Mouse (Mus musculus) embryo, embryonic 10.5 days (tissue): ENCODE results near the gene Nos1ap.

Experiments used
- DNase-seq: peaks from one replicate; pipeline ENCODE4 v3.0.0-alpha.2; 2015; ENCODE audit warnings: low spot score

Nos1ap gene

GRCm38 (mm10) chr1:170501970-170502369, 87.7 kb downstream of the Nos1ap start:
- no peak for DNase-seq

- DNase-seq: no peak
Measured at GRCm38 (mm10) chr1:170501556-170501955, 88.1 kb downstream of the Nos1ap start.

GRCm38 (mm10) chr1:170499891-170500290, 89.8 kb downstream of the Nos1ap start:
- peak; percentile 44 for DNase-seq

DNA sequence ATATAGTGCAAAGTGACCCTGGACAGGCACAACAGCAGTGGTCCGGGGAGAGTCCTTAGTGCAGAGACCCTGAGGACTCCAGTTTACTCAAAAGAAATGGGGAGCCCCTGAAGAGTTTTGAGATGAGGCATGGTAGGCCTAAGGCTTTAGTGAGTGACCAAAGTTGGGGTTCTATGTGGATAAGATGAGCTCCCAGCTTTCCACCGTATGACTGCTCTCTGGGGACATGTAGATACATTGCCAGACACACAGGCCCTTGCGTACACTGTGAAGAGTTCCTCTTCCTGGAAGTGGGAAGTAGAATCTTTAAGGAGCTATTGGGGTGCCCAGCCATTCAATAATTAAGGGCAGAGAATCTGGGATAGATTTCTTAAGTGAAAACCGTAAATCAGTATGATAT, 90.2 kb downstream of the Nos1ap start:
- DNase-seq: no peak

DNA sequence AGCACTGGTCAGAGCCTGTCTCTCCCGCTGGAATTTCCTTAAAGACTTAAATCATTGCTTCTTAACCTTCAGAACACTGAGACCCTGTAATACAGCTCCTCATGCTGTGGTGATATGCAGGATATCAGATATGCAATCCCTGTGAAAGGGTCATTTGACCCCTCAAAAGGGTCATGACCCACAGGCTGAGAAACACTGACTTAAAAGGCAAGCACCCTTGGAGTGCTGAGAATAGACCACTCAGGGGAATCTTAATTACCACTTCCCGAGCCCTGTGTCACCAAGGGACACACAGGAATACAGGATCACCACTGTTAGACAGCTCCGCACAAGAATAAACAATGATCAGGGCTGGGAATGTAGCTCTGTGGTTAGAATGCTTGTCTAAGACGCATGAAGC, 91.0 kb downstream of the Nos1ap start:
- DNase-seq: peak; percentile 55

GRCm38 (mm10) chr1:170496221-170496620, 93.4 kb downstream of the Nos1ap start:
- DNase-seq: no peak

DNA sequence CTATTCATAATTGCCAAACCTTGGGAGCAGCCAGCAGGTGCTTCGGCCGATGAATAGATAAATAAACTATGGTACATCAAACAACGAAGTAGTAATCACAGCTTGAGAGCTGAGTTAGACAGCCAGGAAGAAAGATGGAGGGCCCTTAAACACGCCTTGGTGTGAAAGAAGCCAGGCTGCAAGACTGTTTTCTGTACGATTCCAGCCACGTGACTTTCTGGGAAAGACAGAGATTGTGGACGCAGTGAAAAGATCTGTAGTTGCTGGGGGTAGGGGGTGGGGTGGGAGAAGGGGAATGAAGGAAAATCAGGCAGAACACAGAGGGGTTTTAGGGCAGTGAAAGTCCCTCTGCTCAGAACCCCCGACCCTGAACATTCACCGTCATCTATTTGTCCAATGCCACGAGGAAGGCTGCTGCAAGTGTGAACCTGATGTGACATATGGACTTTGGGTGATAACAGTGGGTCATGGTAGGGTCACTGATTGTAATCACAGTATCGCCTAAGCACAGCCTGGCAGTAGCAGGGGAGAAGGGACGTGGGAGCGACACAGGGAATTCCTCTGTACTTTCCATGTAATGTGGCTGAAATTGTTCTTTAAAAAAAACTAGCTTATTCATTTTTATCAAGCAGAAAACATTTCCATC, 94.0 kb downstream of the Nos1ap start:
- DNase-seq: no peak

GRCm38 (mm10) chr1:170492527-170492926, 97.1 kb downstream of the Nos1ap start:
- DNase-seq: no peak

- no peak for DNase-seq
Measured at GRCm38 (mm10) chr1:170492027-170492426, 97.6 kb downstream of the Nos1ap start.

DNA sequence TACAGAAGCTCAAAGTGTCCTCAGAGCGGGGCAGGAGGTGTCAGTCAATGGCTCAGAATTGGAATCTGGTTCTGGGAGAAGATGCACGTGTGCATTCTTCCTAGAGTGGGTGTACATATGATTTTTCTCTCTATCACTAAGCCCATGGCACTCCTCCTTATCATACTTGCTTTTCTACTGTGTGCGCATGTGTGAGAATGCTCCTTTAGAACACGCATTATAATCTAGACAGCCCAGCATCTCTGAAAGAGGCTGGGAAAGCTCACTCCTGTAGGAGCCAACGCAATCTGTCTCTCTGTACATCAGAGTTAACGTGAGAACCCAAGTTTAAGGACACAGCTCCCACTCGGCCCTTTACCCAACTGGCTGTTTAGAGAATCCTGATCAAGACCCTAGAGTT, 99.7 kb downstream of the Nos1ap start:
- DNase-seq: no peak

DNA sequence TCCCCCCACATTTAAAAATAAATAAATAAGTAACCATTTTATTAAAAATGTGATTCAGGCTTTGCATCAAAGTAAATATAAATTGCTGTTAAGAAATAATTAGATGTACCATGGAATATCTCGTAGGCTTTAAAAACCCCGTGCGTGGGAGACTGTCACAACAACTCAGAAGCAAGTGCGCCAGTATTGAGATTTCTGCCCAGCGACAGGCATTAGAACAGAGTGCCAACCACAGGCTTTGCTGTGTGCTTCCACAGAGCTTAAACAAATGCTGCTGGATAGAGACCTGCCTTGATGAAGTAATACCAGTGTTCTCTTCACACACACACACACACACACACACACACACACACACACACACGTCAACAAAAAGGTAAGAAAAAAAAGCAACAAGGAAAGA, 100.2 kb downstream of the Nos1ap start:
- no peak for DNase-seq

DNA sequence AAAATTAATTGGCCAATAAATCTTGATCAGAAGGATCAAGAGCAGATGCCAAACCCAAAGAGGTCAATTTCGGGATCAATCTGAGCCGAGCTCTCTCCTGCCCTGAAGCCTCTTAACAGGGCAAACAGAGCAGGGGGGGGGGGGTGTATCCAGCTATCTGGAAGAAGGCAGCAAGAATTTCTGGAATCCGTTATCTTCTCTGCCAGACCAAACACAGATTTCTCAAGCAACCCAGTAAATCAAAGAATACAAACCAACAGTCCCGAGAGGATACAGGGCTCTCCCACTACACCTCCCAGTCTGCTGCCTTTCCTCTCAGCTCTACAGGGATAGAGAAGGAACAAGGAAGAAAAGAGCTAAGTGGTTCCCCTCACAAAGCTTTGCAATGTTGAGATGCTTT, 104.5 kb downstream of the Nos1ap start:
- DNase-seq: no peak

GRCm38 (mm10) chr1:170482236-170482905, 107.3 kb downstream of the Nos1ap start:
- DNase-seq: no peak

- no peak for DNase-seq
Measured at GRCm38 (mm10) chr1:170481093-170481492, 108.6 kb downstream of the Nos1ap start.

DNA sequence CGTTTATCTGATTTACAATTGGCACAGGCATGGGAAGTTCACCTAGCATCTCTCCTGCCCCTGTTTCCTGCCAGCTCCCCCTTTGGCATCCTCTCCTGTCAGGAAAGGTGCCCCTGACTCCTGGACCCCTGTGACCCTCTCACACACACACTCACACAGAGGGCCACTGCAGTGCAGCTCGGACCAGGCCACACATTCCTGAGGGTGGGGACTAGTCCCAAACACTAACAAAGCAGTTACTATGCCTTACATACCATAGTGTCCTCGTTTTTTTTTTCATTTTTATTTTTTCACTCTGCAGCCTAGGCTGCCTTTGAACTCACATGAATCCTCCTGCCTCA, 110.2 kb downstream of the Nos1ap start:
- peak; percentile 67 for DNase-seq

DNA sequence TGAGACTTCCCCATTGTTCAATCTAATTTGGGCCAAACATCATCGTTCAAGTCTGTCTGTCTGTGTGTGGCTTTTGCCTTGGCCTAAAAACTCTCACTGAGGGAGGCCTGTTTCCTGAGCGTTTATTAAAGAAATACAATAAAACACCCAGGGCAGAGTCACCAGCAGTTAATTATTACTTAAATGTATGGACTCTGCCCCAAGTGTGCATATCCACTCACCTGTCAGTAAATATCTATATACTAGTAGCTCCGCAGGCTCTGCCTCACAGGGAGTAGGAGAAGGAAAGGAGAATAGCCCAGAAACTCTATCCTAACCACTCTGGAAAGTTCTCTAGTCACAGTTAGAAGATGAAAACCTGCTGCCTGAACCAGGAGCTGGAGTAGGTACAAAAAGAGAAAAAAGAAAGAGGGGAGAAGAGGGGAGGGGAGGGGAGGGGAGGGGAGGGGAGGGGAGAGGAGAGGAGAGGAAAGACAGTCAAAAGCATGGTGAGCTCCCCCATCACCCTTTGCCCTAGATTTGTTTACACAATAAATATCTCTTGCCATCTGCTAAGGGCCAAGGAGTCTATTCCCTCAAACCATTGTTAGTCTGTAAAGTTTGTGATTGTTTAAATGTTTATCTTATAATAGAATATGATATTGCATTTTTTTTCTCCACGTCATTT, 110.7 kb downstream of the Nos1ap start:
- DNase-seq: no peak

DNA sequence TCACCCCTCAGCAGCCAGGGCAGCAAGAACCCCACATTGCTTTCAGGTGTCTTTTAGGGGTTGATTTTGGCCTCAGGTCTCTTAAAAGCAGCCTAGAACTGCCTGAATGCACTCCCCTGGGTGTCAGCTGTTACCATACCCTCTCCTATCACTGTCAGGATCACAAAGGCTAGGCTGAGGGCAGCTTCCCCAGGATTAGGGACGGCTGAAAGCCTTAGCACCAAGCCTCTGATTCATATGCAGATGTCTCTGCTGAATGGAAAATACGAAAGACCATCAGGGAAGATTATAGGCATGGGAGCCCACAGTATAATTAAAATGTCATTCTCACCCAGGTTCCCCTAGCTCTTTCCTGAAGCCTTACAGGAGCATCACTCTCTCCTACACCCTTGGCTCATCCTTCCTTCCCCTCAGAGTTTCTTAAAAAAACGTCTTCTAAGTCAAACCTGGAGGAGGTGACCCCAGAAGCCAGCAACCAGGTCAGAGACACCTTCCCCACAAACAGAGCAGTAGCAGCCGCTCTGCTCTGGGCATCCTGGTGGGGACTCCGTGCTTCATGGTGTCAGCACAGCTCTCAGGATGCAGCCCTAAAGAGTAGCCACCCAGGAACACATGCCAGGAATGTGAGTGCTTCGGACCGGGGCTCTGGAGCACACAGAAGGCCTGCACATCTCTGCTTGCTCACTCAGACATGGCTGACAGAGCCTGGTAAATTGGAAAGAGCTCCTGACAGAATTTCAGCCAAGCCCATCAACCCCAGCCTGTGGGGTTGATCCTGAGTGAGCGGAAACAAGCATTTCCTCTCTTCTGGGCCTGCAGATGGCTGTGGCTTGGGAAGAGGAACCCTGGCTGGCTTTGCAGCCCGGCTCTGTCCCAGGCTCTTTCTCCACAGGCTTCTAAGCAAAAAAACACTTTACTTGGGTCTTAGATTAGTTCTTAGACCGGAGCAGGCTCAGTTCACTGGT, 111.7 kb downstream of the Nos1ap start:
- peak; percentile 63 for DNase-seq

GRCm38 (mm10) chr1:170473460-170473859, 116.2 kb downstream of the Nos1ap start:
- no peak for DNase-seq

- no peak for DNase-seq
Measured at GRCm38 (mm10) chr1:170472861-170473260, 116.8 kb downstream of the Nos1ap start.

DNA sequence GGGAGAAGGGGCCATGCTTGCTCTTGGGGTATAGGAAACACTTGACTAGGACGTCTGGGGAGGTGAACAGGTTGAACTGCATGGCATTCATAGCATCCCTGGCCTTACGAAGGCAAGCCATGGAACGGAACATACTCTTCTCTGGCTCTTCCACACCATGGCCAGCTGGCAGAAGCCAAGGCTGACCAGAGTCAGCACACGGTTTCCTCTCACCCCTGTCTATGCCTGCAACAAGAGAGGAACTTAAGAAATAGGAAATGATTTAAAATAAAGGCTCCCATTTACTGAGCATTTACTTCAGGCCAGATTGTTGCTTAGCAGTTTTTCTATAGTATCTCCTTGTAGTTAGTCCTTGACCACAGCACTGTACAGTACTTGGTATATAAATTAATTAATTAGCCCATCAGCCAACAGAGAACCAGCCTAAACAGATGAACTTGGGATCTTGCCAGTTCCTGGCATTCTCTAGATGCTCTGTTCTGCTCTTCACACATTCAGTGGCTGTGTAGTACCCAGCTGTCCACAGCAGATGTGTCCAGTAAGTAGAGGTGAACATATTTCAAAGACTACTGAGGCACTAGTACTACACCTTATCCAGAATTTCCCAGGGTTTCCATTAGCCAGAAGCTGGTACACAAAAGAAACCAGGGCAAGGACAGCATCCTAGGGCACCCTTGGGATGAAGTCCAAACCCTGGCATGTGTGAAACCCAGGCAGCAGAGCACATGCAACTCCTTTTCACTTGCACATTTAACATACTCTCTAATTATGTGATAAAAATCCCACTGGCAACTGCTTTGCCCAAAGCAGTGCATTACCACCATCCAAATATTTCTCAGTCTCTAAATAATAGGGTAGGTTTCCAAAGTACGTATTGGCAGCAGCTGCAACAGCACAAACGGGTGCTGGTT, 123.3 kb downstream of the Nos1ap start:
- DNase-seq: no peak

DNA sequence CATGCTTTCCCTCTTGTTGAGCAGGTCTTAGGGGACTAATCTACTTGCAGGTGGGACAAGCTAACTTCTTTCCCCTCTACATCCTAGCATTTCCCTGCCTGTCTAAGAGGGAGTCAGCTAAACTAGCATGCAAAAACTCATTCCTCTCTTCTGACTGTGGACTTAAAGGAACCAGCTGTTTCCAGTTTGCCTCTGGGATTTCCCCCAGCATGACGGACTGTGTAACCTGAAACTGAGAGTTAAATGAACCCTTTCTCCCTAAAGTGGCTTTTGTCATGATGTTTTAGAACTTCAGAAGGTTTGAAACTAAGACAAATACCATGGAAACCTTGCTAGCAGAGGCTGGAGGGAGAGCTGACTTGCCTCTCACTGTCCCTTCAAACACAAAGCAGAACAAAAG, 127.5 kb downstream of the Nos1ap start:
- DNase-seq: no peak
